Mouse (Mus musculus): ENCODE results near the gene Fgfr2. TPM values are rescaled to one million over a fixed set of nuclear protein-coding genes. Genes with fewer than 3 reads are reported as not detected.

Gene Fgfr2
- polyA plus RNA-seq, 1 experiment from 2014 or later = 123 TPM

- Histone ChIP-seq H3K36me3 (no peaks in the 10 kb centered on the region), H3K9ac (no peak overlapping the region), H3K27ac (no peak overlapping the region), H3K4me1 (no peaks in the 10 kb centered on the region), H3K27me3 (no peaks in the 10 kb centered on the region), H3K4me3 (no peak overlapping the region), H3K4me2 (replicated peaks) (no peak overlapping the region), H3K9me3 (no peaks in the 10 kb centered on the region)
- WGBS = 52% methylated on average over 1 of the region's 1 CpGs
- no peak for ATAC-seq (ENCODE audit: low FRiP score, low read depth)
Observed at GRCm38 (mm10) chr7:131257309-131257708, 1865.8 kb downstream of the Fgfr2 start.

- no peak overlapping the region for H3K9ac ChIP-seq
- 93% methylated on average over 5 of the region's 5 CpGs for WGBS
Observed at GRCm38 (mm10) chr7:131256841-131257240, 1866.3 kb downstream of the Fgfr2 start.

DNA sequence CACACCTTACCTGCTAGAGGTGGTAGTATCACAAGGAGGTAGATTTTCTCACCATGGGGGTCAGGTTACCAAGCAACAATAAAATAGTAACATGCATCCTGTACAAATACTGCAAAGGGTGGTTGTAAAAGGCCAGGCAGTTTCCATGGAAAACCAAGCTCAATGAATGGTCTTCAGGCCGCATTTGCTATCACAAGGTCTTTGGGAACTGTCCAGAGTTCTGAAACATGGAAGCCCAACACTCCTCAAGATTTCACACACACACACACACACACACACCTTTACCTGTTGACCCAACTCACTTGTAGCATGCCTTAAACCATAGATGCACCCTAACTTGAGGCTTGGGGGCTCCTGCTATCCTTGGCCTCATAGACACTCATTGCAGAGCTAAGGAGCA lies 1878.2 kb downstream of the Fgfr2 start:
- H3K27ac ChIP-seq = no peak overlapping the region
- no peaks in the 10 kb centered on the region for H3K9me3 ChIP-seq
- no peak overlapping the region for H3K9ac ChIP-seq
- H3K27me3 ChIP-seq = no peaks in the 10 kb centered on the region
- no peak overlapping the region for H3K4me3 ChIP-seq
- no peak for ATAC-seq (ENCODE audit: low FRiP score, low read depth)
- no peaks in the 10 kb centered on the region for H3K4me1 ChIP-seq
- H3K4me2 ChIP-seq (replicated peaks) = no peak overlapping the region
- WGBS = 25% methylated on average over 1 of the region's 1 CpGs
- H3K36me3 ChIP-seq = no peaks in the 10 kb centered on the region

More at GRCm38 (mm10) chr7:131256841-131257240, 1866.3 kb downstream of the Fgfr2 start:
- H3K4me3 ChIP-seq = no peak overlapping the region
- H3K4me1 ChIP-seq = no peaks in the 10 kb centered on the region
- no peak overlapping the region for H3K27ac ChIP-seq
- no peaks in the 10 kb centered on the region for H3K9me3 ChIP-seq
- H3K27me3 ChIP-seq = no peaks in the 10 kb centered on the region
- H3K4me2 ChIP-seq (replicated peaks) = no peak overlapping the region
- ATAC-seq (ENCODE audit: low FRiP score, low read depth) = no peak
- no peaks in the 10 kb centered on the region for H3K36me3 ChIP-seq

GRCm38 (mm10) chr7:131236091-131236490 lies 1887.1 kb downstream of the Fgfr2 start:
- Histone ChIP-seq H3K4me2 (replicated peaks) (no peak overlapping the region), H3K27ac (no peak overlapping the region), H3K4me1 (no peaks in the 10 kb centered on the region), H3K36me3 (no peaks in the 10 kb centered on the region), H3K4me3 (no peak overlapping the region), H3K9me3 (no peaks in the 10 kb centered on the region), H3K9ac (no peak overlapping the region), H3K27me3 (no peaks in the 10 kb centered on the region)
- ATAC-seq (ENCODE audit: low FRiP score, low read depth) = no peak

DNA sequence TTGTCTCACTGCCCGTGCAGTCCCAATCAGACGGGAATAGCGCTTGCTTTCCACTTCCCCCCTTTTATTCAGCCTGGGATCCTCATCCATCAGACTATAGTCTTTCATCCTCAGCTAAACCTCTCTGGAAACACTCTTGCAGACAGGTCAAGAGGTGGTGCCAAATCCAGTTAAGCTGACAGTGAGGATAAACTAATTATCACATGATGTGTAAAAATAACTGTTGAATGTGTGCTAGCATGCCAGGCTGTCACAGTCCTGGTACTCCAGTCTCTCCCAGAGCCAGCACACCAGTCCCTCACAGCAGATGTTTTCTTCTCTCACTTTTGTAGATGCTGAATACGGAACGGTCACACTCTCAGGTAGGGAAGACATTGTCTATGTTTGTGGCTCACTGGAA lies 1900.1 kb downstream of the Fgfr2 start:
- no peak overlapping the region for H3K9ac ChIP-seq
- H3K36me3 ChIP-seq = no peaks in the 10 kb centered on the region
- 62% methylated on average over 5 of the region's 5 CpGs for WGBS
- no peaks in the 10 kb centered on the region for H3K27me3 ChIP-seq
- no peak overlapping the region for H3K4me3 ChIP-seq
- H3K9me3 ChIP-seq = no peaks in the 10 kb centered on the region
- no peak for ATAC-seq (ENCODE audit: low FRiP score, low read depth)
- no peak overlapping the region for H3K4me2 ChIP-seq (replicated peaks)
- no peaks in the 10 kb centered on the region for H3K4me1 ChIP-seq
- H3K27ac ChIP-seq = no peak overlapping the region

- ATAC-seq (ENCODE audit: low FRiP score, low read depth) = no peak
- no peaks in the 10 kb centered on the region for H3K4me1 ChIP-seq
- H3K9ac ChIP-seq = no peak overlapping the region
- H3K36me3 ChIP-seq = no peaks in the 10 kb centered on the region
- no peaks in the 10 kb centered on the region for H3K27me3 ChIP-seq
- 94% methylated on average over 14 of the region's 14 CpGs for WGBS
- no peak overlapping the region for H3K27ac ChIP-seq
- no peaks in the 10 kb centered on the region for H3K9me3 ChIP-seq
- no peak overlapping the region for H3K4me2 ChIP-seq (replicated peaks)
- H3K4me3 ChIP-seq = no peak overlapping the region
Observed at GRCm38 (mm10) chr7:131187996-131188395, 1935.2 kb downstream of the Fgfr2 start.

- Histone ChIP-seq H3K27ac (no peak overlapping the region), H3K36me3 (no peaks in the 10 kb centered on the region), H3K4me3 (no peak overlapping the region), H3K4me1 (no peaks in the 10 kb centered on the region), H3K9ac (no peak overlapping the region), H3K4me2 (replicated peaks) (no peak overlapping the region), H3K9me3 (no peaks in the 10 kb centered on the region), H3K27me3 (no peaks in the 10 kb centered on the region)
- WGBS = 74% methylated on average over 8 of the region's 8 CpGs
- ATAC-seq (ENCODE audit: low FRiP score, low read depth) = no peak
Observed at GRCm38 (mm10) chr7:131187047-131187446, 1936.1 kb downstream of the Fgfr2 start.

DNA sequence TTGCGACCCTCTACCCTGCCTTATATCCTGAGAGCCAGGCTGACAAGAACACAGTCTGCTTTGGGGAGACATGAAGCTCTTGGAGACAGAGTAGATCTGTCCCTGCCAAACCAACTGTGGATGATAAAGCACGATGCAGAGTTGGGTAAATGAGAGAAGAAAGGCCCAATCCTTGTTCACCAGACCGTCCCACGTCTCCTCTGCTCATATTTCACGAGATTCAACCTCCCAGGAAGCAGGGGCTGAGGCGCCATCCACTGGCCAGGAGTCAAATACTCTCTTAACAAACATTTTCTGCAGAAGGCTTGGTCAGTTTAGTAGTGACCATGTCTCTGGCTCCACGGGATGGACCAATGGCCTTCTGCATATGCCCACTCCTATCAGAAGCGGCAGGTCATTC lies 1938.8 kb downstream of the Fgfr2 start:
- Histone ChIP-seq H3K27ac (no peak overlapping the region), H3K9ac (no peak overlapping the region), H3K4me1 (no peaks in the 10 kb centered on the region), H3K4me3 (no peak overlapping the region), H3K27me3 (no peaks in the 10 kb centered on the region), H3K36me3 (no peaks in the 10 kb centered on the region), H3K9me3 (no peaks in the 10 kb centered on the region), H3K4me2 (replicated peaks) (no peak overlapping the region)
- no peak for ATAC-seq (ENCODE audit: low FRiP score, low read depth)
- 63% methylated on average over 8 of the region's 8 CpGs for WGBS

DNA sequence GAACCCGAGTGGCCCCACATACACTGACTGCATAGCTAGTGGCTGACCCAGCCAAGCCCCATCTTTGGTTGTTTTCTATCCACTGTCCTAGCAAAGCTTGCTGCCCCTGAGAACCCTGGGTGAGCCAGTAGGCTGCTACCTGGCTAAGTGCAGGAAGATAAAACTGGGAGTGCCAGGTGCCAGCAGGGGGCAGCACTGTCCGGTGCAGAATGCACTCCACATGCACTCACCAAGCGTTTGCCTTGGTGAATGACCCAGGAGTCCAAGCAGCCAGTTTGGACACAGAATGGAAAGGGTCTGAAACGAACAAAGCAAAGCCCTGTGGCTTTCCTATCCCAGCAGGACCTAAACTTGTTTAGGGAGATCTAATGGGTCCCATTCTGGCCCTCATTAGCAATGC lies 1940.5 kb downstream of the Fgfr2 start:
- Histone ChIP-seq H3K4me1 (no peaks in the 10 kb centered on the region), H3K9me3 (no peaks in the 10 kb centered on the region), H3K4me3 (no peak overlapping the region), H3K36me3 (no peaks in the 10 kb centered on the region), H3K9ac (no peak overlapping the region), H3K27ac (no peak overlapping the region), H3K27me3 (no peaks in the 10 kb centered on the region), H3K4me2 (replicated peaks) (no peak overlapping the region)
- 41% methylated on average over 4 of the region's 4 CpGs for WGBS
- ATAC-seq (ENCODE audit: low FRiP score, low read depth) = no peak

DNA sequence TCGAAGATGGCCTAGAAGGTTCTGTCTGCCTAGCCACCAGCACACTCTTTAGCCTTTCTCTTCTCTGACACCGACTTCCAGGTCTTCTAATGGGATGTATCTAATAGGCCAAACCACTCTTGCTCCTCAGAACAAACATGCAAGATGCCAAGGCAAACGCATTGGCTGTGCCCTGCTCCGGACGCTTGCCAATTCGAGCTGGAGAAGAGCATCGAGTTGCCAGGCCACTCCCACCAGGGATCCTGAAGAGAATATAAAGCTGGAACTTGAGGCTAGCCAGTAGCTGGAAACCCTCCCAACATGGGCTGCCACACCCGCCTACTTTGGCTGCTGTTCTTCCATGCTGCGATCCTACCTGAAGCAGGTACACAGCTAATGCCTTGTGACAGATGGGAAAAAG lies 1949.0 kb downstream of the Fgfr2 start, which contains the start of gene 5430419D17Rik:
TSS of gene 5430419D17Rik (plus strand) at position 282 of the 400 bp plus-strand sequence.
- Histone ChIP-seq H3K4me2 (replicated peaks) (no peak within 1 kb of the TSS), H3K9ac (no peak within 1 kb of the TSS), H3K9me3 (no peaks in the 10 kb centered on the region), H3K4me3 (no peak within 1 kb of the TSS), H3K27me3 (no peaks in the 10 kb centered on the region), H3K27ac (no peak within 1 kb of the TSS), H3K36me3 (no peaks in the 10 kb centered on the region), H3K4me1 (no peaks in the 10 kb centered on the region)
- WGBS = 86% methylated on average over 9 of the region's 9 CpGs
- no peak for ATAC-seq (ENCODE audit: low FRiP score, low read depth)

DNA sequence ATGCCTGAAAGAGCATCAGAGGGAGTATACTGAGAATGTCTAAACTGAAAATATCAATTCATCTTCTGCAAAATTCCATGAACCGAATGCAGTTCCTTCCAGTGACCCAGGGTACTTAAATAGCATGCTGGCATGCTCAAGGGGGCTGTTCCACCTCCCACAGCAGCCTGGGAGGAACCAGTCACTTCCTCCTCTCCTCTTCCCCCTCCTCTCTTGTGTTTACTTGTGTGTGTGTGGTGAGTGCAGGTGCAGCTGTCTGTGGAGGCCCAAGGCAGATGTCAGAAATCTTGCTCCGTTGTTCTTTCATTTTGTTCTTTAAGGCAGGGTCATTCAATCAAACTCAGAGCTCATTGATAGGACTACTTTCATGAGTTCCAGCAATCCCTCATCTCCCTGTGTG lies 1954.1 kb downstream of the Fgfr2 start:
- Histone ChIP-seq H3K9ac (no peak overlapping the region), H3K4me1 (no peaks in the 10 kb centered on the region), H3K27ac (no peak overlapping the region), H3K4me2 (replicated peaks) (no peak overlapping the region), H3K27me3 (no peaks in the 10 kb centered on the region), H3K36me3 (no peaks in the 10 kb centered on the region), H3K4me3 (no peak overlapping the region), H3K9me3 (no peaks in the 10 kb centered on the region)
- 54% methylated on average over 2 of the region's 2 CpGs for WGBS
- ATAC-seq (ENCODE audit: low FRiP score, low read depth) = no peak

GRCm38 (mm10) chr7:131167771-131168170 lies 1955.4 kb downstream of the Fgfr2 start:
- Histone ChIP-seq H3K4me1 (no peaks in the 10 kb centered on the region), H3K27me3 (no peaks in the 10 kb centered on the region), H3K36me3 (no peaks in the 10 kb centered on the region), H3K4me2 (replicated peaks) (no peak overlapping the region), H3K9ac (no peak overlapping the region), H3K9me3 (no peaks in the 10 kb centered on the region), H3K27ac (no peak overlapping the region), H3K4me3 (no peak overlapping the region)
- WGBS = 75% methylated on average over 3 of the region's 3 CpGs
- no peak for ATAC-seq (ENCODE audit: low FRiP score, low read depth)

DNA sequence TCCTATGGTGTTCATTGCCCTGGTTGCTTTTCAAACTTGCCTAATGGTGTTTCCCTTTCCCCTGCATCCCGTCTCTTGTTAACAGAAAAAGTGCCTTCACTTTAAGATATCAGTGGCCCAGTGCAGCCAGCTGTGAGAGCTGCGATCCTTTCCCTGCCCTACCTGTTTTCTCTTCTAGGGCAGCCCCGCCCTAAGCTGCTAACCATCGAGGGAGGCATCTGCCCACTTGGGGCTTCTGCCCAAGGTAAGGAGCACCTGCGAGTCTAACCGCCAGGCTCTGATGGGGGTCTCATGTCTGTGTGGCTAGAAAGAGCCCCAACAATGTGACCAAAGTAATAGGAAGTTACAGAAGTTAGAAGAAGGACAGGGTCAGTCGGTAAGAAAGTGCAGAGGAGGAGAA lies 1960.9 kb downstream of the Fgfr2 start:
- WGBS = 65% methylated on average over 7 of the region's 7 CpGs
- Histone ChIP-seq H3K9ac (no peak overlapping the region), H3K4me3 (no peak overlapping the region), H3K27ac (no peak overlapping the region), H3K9me3 (no peaks in the 10 kb centered on the region), H3K4me1 (no peaks in the 10 kb centered on the region), H3K36me3 (no peaks in the 10 kb centered on the region), H3K27me3 (no peaks in the 10 kb centered on the region), H3K4me2 (replicated peaks) (no peak overlapping the region)
- no peak for ATAC-seq (ENCODE audit: low FRiP score, low read depth)
